Mouse (Mus musculus) small intestine, adult 2 months (tissue): Measurements from ENCODE around the gene Stambpl1.

Source experiments
- CTCF ChIP-seq: fragments of 200-500 bp; IDR thresholded peaks from 2 replicates; pipeline ENCODE4 v1.5.1; 2012; ENCODE audit warnings: low read depth, mild to moderate bottlenecking, control low read depth, inconsistent platforms, low read length, moderate library complexity, mixed read lengths; ENCODE audit not compliant: insufficient replicate concordance, insufficient read length; ENCODE audit errors: extremely low read depth
- POLR2A ChIP-seq: fragments of 200-500 bp; IDR thresholded peaks from 2 replicates; pipeline ENCODE4 v1.6.1; 2012; ENCODE audit warnings: low read depth, mild to moderate bottlenecking, control low read depth, inconsistent platforms, low read length, moderate library complexity

DNA sequence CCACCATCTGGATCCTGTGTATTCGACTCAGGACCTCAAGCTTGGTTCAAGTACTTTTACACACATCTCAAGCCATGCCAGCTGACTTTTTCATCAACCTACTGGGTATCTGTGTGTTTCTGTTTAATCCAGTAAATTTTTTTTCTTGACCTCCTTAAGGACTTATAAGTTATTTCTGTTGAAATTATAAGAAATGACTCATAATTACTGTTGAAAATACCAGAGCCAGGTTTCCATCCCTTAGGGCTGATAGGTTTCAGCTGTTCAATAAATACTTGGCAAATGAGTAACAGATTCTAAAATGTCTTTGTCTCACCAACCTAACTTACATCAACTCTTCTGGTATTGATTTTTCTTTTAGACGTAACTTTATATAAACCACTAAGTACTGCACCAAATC lies 3.0 kb downstream of the Stambpl1 start:
- TF ChIP-seq CTCF (no peak), POLR2A (no peak)
